Mouse (Mus musculus): ENCODE measurements at regions not wholly inside any gene's neighbourhood (a gene's known extent, or its start where the extent isn't known, plus 50 kb on each side); places are given as distances from the start of the nearest gene placed in this dataset.

DNA sequence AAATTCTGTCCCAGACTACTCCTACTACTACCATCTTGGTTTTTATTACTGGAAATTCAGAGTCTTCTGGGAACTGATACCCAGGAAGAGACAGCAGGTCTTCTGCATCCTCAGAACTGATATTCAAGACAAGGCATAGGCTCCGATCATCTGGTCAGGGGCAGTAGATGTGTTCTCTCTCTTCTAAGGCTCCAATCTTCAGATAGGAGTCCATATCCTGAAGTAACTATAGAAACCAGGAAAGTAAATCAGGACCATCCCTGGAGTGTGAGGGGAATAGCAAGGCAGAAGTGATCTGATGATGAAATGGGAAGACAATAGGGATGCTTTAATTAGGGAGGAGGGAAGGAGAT is 55.9 kb downstream of the Actbl2 start:
- TF ChIP-seq CTCF (IDR thresholded peaks at IDR 0.05; ENCODE audit: control insufficient read depth, insufficient read depth, insufficient read length) (no peak), USF1 (IDR thresholded peaks at IDR 0.05; ENCODE audit: low read depth) (no peak)
